Mouse (Mus musculus) urinary bladder, postnatal 36 days (tissue): ENCODE results near the gene Ucp3.

ENCODE experiments used
- DNase-seq, 2 experiments: peaks; one replicate each; pipeline ENCODE4 v3.0.0; 2022; ENCODE audit warnings: low spot score in 2 of 2, mixed read lengths in 1 of 2

The Ucp3 gene

DNA sequence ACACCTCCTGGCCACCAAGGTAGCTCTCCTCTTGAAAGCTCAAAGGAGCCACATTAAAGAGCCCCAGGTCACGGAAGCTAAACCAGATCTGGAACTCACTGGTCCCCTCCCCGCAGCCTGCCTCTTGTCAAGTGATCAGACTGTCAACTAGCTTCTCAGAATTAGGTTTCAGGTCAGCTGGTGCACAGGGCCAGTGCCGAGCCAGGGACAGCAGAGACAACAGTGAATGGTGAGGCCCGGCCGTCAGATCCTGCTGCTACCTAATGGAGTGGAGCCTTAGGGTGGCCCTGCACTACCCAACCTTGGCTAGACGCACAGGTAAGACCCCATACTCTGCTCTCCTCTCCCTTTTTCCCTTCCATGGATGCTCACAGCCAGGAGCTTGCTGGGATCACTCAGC lies at the start of gene Ucp3:
Gene Ucp3 (plus strand): TSS at position 214 of the 400 bp plus-strand sequence.
- no peak for DNase-seq

DNA sequence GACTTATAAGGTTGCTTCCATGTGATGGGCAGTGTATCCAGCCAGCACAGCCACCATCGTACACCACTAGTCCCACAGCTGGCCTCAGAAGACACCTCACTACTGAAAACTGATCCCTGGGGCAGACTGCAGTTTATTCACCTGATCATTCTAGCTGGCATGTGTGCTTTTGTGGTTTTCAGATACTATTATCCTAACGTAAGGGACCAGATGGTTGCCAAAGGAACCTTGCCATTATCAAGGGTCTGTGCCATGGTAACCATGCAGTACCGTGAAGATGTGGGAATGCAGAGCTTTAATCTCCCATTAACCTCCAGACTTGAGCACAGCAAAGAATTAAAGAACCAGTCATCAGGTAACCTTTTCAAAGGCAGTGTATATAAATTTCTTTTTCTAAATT lies 47.0 kb upstream of the Ucp3 start:
- DNase-seq: no peak

DNA sequence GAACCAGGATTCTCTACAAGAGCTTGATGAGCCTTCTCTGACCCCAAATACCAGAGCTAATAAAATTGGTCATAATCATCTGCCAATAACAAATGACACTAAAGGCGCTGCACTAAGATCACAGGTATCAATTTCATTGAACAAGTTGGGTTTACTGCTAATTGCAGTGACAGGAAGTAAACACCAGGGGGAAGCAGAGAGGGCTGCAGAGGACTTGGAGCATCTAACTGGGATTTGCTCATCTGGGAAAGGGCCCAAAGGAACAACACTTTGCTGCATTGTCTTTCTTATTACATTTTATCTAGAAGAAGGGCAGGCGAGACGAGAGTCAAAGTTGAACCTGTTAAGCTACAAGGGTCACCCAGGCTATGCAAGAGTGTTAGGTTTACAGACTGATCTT lies 43.7 kb upstream of the Ucp3 start:
- peak; percentile 32 to 48 for DNase-seq

DNA sequence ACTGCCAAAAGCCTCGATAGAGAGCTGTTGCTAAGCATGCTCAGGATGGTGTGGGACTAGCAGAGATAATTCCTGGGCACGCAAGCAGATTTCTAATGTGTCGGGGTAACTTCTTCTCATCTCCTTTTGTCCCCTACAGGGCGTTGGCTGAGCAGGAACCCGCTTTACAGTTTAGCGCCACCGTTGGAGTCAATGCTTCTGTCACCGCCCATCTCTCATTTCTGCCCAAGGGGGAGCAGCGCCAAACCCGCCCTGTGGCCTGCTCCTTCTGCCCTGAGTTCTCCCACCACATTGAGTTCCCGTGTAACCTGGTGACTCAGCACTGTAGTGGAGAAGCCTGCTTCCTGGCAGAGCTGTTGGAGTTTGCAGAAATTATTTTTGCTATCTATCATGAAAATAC lies 42.9 kb upstream of the Ucp3 start:
- DNase-seq: no peak

DNA sequence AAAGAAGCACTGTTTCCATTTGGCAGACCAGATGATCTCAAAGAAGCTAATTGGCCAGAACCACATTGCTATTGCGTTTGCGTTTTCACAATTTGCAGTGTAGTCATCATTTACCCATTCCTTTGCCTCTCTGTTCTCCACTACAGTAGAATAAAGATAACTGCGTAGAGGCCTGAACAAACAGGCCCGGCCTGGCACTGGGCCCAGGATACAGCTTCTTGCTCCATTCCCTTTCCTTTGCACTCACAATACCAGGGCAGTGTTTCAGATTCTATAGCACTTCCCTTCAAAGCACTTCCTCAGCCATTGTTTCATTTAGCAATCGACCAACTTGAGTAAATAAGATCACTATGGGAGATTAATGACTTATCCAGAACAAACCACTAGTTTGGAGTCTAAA lies 41.7 kb upstream of the Ucp3 start:
- DNase-seq: peak; percentile 58 to 86

DNA sequence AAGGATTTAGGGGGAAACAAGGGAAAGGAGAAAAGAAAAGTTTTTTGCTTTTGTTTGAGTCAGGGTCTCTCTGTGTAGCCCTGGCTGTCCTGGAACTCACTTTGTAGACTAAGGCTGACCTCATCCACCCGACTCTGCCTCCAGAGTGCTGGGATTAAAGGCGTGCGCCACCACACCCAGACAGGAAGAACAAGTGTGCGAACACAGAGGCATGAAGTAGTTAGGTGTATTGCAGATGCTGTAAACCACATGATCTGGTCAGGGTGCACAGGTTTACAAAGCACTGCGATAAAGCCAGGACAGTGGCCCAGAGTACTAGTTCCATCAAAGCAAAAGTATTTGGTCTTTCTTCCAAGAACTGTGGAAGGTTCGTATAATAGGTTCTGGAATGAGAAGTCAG lies 39.5 kb upstream of the Ucp3 start:
- no peak for DNase-seq

DNA sequence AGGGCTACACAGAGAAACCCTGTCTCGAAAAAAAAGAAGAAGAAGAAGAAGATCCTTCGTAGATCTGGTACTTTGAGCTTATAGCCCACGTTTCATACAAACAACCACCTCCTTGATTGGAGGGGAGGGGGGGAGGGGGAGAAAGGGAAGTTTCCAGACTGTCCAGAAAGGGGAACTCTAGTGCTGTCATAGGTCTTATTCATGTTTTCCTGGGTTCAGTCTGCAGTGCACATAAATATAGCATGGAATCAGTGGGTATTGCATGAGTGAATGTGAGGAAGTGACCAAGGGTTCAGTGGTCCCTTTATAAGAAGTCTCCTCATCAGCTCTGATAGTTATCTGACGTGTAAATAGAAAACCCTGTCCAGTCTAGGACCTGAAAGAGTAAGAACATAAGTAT lies 29.1 kb upstream of the Ucp3 start:
- no peak for DNase-seq

DNA sequence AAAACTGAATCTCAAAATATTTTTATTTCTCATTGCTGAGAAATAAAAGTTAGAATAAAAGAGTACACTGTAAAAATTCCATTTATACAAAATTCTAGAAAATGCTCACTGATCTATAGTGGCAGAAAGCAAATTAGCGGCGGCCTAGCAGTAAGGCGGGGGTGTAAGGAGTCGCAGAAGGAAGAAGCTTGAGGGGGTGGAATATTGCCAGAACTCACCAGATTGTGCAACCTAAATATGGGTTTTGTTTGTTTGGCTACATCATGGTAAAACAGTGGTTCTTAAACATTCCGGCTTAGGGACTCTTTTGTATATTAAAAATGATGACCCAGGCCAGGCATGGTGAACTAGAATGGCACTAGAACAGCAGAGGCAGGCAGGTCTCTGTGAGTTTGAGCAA lies 26.5 kb upstream of the Ucp3 start:
- no peak for DNase-seq

DNA sequence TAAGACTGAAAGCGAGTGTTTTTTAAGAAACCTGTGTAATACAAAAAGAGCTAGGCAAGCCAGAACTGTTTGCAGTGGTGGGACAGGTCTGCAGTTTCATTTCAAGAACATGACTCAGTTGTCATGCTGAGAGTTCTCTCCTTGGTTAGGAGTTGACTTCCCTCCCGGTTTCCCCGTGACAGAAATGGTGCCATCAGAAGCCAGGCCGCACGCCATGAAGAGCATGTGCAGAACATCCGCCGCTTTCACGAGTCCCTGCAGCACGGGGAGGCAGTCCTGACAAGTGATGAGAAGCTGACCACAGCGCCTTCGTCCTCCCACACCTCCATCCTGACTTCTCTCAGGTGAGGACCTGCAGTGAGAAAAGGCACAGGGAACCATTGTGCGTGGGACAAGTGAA lies 24.3 kb upstream of the Ucp3 start:
- no peak for DNase-seq

DNA sequence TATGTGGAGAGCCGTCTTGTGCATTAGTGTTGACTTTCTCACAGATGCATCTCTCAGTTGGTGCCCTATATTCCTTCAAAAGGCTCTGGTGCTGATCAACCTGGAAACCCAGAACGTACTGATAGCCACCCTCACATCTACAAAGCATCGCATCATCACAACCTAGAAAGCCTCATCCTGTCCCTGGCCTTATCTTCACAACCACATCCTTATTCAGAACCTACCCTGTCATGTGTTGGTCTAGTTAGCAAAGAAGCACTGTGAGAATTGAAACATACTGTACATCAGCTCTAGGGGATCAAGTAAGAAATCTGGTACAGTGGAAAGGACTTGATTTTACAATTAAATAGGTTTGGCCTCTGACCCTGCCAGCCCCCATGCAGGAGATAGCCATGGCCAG lies 23.8 kb upstream of the Ucp3 start:
- DNase-seq: no peak

DNA sequence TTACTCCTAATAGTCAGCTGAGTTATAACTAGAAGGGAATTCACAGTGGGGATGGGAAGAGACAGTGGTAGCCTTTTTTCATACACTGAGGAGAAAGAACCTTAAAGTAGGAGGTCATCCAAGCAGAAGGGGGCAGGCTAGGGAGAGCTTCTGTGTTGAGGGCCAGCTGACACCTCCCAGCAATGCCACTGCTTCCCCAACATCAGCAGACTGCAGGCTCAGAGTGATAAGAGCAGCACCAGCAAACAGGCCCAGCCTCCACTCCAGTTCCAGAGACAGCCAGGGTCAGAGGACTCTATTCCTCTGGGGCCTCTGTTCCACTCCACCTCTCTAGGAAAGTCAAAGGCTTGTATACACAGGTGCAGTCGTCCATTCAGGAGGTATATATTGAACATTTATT lies 14.6 kb upstream of the Ucp3 start:
- DNase-seq: no peak

DNA sequence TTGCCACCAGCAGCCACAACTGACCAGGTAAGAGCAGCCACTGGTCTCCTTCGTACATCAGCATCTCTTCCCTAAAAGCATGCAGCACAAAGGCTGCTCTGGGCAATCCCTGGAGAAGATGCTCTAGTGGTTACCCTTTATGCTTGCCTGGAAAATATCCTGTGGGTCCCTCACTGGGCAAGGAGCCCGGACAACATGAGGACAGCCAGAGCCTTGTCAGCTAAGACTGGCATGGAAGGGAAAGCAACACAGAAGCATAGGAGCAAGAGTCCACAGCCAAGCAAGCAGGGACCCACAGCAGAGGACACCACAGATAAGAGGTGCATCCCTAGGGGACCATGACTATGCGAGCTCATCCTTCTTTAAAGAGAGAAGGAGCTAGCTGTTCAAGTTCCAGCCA lies 12.9 kb upstream of the Ucp3 start:
- DNase-seq: peak in 1 of 2 experiments; percentile 43

DNA sequence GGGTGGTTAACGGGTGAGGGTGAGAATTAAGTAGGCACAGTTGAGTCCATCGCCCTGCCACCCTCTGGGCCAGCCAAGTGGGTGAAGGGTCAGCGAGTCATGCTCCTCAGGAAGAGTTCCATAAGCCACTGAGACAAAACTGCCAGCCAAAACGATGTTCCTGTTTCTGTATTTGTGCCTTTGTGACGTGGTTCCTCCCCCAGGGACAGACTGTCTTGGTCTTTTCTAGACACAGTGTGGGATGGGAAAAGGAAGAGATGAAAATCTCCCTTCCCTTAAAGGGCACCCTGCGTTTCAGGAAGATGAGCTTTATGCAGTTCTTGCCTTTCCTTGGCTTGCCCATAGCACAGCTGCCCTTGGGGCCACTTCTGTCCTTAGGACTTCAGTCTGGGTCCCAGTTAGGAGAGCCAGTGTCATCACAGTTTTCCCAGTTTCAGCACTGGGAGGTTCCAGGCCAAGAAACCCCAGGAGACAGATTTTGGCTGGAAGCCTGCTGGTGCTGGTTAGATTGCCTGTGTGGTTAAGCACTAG lies 11.1 kb upstream of the Ucp3 start:
- DNase-seq: peak; percentile 21 to 78

DNA sequence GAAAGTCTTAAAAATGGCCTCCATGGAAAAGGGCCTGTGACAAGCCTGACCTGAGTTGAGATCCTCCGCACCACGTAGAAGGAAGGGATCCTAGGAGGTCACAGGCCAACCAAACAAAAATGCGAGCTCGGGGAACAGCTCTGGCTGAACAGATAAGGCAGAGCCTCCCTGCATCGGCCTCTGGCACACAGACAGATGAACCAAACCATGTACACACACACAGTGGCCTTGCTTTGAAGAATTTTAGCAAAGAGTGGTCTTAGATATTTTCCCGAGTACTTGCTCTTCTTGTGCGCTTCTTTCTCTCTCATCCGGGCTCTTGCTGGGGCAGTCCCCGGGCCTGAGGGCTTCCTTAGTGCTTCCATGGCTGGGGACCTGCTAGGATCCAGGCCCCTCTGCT lies 9.6 kb upstream of the Ucp3 start:
- DNase-seq: no peak

DNA sequence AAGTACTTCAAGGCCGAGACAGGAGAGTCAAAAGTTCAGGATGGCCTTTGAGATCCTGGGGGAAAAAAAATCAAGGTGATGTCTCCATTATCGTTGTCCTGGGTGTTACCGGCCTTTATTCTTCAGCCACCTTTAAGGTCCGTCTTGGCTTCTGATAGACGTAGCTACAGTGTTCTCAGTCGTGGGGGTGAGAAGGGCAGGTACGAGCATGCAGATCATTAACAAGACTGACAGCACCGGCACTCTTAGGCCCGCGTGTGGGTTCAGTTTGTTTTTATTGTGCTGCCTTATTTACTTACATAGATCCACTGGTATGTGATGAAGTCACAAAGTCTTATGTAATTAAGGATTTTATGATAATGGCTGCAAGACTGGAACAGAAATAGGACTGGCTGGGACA lies 9.0 kb upstream of the Ucp3 start:
- DNase-seq: peak; percentile 36 to 40

DNA sequence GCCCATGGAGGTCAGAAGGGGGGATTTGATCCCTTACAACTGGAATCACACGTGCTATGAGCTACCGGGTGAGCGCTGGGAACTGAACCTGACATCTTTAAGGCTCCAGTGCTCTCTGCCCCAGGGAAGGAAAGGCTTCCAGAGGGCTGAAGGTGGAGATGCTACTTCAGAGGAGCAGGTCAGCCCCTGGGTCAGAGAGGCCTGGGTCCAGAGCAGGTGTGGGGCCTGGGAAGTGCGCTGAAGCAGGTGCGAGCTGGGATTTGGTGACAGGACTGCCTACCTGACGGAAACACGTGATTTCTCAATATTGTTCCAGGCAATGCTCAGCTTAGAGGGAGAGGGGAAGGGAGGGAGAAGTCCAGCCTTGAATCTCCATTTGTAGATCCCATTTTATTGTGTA lies 8.5 kb upstream of the Ucp3 start:
- DNase-seq: no peak

DNA sequence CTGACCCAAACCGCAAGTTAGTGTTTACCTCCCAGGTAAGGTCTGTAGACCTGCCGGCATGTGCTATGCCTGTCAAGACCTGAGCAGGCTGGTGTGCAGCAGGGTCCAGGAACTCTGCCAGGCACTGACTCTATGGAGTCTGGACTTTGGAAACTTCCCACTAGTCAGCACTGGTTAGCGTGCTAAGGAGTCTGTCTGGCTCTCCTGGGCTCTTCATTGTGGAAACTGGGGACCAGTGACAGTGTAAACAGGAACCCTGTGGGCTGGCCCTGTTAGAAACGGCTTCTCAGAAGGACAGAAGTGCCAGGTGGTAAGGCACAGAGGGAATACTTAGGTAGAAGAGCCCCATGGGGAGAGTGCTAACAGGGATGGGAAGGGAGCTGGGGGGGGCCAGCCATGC lies 7.5 kb upstream of the Ucp3 start:
- DNase-seq: peak; percentile 43 to 63

DNA sequence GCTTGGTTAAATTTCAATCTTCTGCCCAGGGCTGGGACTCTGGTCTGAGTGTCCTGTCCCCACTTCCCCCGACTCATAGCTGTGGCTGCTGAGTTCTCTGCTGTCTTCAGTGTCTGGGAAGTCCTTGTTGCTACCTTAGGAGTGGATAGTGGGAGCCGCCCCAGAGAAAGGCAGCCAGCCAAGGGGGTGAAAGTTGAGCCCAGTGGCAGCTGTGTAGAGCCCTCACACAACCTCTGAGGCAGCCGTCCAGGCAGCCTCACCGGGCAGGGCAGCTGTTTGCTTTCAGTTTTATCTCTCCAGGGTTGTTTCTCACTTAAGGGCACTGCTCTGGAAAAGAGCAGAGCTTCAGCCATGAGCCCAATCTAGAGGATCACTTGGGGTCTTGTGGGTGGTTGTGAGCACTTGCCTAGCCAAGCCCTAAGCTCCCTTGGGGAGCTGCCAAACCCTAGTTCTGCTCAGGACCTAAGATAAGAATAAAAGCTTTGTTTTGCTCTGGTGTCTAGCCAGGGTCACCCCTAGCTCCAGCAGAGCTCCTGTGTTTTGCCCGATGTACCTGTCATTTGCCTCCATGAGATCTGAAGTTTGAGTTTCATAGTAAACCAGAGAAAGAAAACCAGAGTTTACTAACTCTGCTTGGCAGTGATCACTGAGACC lies 7.0 kb upstream of the Ucp3 start:
- DNase-seq: peak; percentile 87 to 94

DNA sequence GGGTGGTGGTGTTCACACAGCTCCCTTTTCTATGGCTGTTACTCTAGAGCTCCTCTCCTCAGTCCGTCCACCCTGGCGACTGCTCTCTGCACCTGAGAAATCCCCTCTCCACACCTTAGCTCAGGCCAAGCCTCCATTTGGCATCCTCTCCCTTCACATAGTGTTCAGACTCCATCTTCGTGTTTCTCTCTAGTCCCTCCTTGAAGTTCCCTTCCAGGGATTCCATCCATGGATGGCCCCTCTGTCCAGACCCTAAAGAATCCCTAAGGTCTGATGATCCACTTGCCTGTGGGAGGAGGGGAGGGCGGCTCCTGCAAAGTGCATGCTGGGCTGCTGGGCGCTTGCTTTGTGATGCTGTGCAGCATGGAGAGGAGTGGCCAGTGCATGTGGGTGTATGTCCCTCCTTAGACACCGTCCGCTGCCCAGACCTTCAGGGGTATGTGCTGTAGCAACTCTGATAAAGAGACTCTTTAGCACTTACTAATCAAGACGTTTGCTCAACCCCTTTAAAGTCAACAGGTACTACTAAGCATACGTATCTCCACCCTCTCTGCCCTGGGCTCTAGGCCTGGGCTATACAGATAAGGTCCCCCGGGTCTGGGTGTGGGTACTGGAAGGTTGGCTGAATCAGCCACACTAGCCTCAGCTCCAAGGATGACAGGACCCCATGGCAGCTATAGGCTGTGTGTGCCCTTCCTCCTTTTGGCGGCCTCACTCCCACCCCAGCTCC lies 5.8 kb upstream of the Ucp3 start:
- DNase-seq: no peak

DNA sequence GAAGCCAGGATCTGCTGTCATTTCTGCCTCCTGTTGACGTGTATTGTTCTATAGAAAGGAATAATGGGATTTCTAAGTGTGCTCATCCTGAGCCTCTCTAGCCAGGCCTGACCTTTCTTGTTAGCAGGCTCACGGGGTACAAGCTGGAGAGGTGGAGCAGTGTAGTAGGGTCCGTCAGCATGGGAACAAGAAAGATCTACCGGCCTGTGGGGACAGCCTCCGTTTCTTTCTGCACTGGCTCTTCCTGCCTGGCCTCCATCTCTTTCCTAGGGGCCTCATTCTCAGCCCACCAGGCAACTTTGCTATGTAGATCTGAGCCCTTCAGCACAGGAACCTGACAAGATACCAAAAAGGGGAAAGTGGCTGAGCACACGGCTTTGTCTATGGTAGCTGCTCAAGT lies 4.0 kb upstream of the Ucp3 start:
- DNase-seq: no peak

DNA sequence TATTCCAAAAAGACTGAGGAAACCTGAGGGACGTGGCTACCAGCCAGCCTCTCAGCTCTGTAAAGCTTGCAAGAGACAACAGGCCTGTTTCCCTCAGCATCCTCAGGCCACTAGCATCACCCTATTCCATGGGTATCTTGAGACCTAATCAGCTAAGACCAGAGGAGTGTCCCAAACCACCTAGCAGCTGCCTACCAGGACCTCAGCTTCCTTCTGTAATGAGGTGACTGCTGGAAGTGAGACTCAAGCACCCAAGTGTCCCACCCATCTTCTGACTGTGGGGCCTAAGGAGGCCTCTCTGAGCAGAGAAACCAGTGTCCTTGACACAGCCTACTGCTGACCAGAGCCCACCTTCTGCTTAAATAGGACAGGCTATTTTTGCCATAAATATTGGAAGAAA lies 3.3 kb upstream of the Ucp3 start:
- DNase-seq: no peak

DNA sequence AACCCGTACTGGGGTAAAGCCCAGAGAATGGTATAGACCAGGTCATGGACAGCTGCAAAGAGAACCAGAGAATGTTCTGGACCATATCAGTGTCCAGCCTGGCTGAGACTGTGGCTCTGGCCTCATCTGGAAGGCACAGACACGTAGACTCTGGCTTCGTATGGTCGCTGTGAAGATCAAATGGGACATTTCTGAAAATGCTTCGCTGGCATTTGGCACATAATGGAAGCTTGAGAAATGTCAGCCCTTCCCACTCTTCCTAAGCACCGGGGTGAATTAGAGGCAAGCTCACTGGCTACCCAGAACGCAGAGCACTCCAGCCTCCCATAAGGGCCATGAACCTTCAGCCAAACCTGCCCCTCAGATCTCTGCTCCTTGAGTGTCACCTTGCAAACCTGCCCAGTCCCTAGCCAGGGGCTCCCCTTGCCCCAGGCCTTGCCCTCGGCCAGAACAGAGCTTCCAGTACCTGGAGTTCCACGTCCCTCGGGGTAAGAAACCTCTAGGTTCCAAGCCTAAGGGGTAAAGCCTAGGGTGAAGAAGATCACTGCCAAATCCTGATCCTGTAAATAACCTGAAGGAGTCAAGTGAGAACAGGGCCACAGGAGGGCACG lies 1.9 kb upstream of the Ucp3 start:
- DNase-seq: no peak

DNA sequence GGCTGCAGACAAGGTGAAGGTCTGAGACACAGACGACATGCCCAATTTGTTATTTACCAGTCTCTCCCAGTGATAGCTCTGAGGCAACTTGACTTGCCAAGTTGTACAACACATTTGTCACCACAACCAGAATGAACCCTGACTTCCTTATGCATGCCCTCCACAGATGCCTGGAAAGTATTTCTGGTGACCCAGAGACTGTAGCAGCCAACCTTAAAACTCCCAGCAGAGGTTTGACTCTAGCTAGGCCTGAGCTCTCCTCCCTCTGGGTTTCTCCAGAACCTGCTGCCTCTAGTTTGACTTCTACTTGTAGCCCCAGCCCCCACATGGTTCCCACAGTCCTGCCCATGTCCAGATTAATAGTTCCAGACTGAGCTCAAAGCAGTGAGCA lies 1.4 kb upstream of the Ucp3 start:
- DNase-seq: no peak
